Mouse (Mus musculus) c-Kit-positive CD71-positive TER-119-positive erythroid progenitor cells, embryonic 14.5 days (primary cell): ENCODE measurements around the gene Rnaseh2c.

Experiments
- DNase-seq: peaks from one replicate; pipeline ENCODE4 v3.0.0-alpha.2; 2013; ENCODE audit warnings: low spot score

The Rnaseh2c gene

GRCm38 (mm10) chr19:5636571-5637041 is 34.9 kb downstream of the Rnaseh2c start:
- DNase-seq = no peak

GRCm38 (mm10) chr19:5637069-5638047 is 35.7 kb downstream of the Rnaseh2c start, which contains the start of gene Rela:
Gene Rela (plus strand): TSS chr19:5637483.
- DNase-seq = peak; percentile 76

GRCm38 (mm10) chr19:5638416-5639005 is 36.8 kb downstream of the Rnaseh2c start:
- DNase-seq = no peak

GRCm38 (mm10) chr19:5640339-5640738 is 38.7 kb downstream of the Rnaseh2c start:
- DNase-seq = no peak

GRCm38 (mm10) chr19:5641021-5641420 is 39.3 kb downstream of the Rnaseh2c start:
- no peak for DNase-seq

GRCm38 (mm10) chr19:5641641-5642040 is 40.0 kb downstream of the Rnaseh2c start:
- DNase-seq = no peak

- no peak for DNase-seq
These were observed 43.6 kb downstream of the Rnaseh2c start for GRCm38 (mm10) chr19:5645280-5645679.

GRCm38 (mm10) chr19:5646731-5647330 is 45.2 kb downstream of the Rnaseh2c start:
- DNase-seq = no peak

GRCm38 (mm10) chr19:5647791-5648190 is 46.1 kb downstream of the Rnaseh2c start:
- DNase-seq = no peak

GRCm38 (mm10) chr19:5648401-5649297 is 47.0 kb downstream of the Rnaseh2c start:
- peak; percentile 69 for DNase-seq

GRCm38 (mm10) chr19:5649298-5649741 is 47.6 kb downstream of the Rnaseh2c start:
- DNase-seq = no peak

GRCm38 (mm10) chr19:5651502-5652274 is 50.0 kb downstream of the Rnaseh2c start:
- no peak for DNase-seq

- no peak for DNase-seq
These were observed 50.9 kb downstream of the Rnaseh2c start for GRCm38 (mm10) chr19:5652570-5652969.

- DNase-seq = no peak
These were observed 52.5 kb downstream of the Rnaseh2c start for GRCm38 (mm10) chr19:5653969-5654719.

GRCm38 (mm10) chr19:5654720-5655298 is 53.1 kb downstream of the Rnaseh2c start:
- DNase-seq = no peak
